Mouse (Mus musculus): ENCODE results near the gene Ormdl3. TPM values are rescaled to one million over a fixed set of nuclear protein-coding genes. Genes with fewer than 3 reads are reported as not detected.

Gene Ormdl3
- polyA plus RNA-seq, 1 experiment from 2014 or later: 72.2 TPM

- Histone ChIP-seq H3K9ac (peak overlapping the region; percentile 91), H3K27ac (no peak overlapping the region), H3K4me1 (peaks cover 27% of the 10 kb centered on the region), H3K4me3 (peak overlapping the region; percentile 84), H3K27me3 (replicated peaks) (no peaks in the 10 kb centered on the region), H3K9me3 (no peaks in the 10 kb centered on the region), H3K36me3 (peaks cover 22% of the 10 kb centered on the region), H3K4me2 (replicated peaks) (peak overlapping the region; percentile 92)
- WGBS: 3% methylated on average over 22 of the region's 22 CpGs
- peak; percentile 42 for ATAC-seq (ENCODE audit: low FRiP score, low read depth)
Measured at GRCm38 (mm10) chr11:98586087-98586891, 879 bp downstream of the Ormdl3 start.

DNA sequence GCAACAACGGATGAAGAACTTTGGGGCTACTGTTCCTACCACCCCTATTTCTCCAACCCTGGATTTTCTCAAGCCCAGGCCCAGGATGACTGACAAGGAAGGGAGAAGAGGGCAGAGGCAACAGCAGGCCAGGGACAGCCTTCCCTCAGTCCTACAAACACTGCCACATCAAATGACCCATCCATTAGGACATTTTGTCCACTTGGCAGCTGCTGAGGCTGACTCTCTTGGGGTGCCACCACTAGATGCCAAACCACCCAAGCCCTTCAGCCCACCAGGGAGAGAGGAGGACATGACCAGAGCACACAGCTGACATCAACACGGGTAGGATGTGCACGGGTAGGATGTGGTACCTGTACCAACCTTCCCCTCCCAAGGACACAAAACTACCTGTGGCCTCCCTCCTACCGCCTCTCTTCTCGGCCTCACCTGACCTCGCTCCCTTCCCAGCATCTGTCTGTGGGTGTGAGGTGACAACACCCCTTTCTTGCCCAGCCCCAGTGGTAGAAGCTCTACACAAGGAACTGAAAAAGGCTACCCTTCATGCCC, 2.5 kb downstream of the Ormdl3 start:
- H3K36me3 ChIP-seq: peaks cover 35% of the 10 kb centered on the region
- 98% methylated on average over 6 of the region's 6 CpGs for WGBS
- no peaks in the 10 kb centered on the region for H3K9me3 ChIP-seq
- no peak for ATAC-seq (ENCODE audit: low FRiP score, low read depth)
- peaks cover 27% of the 10 kb centered on the region for H3K4me1 ChIP-seq
- no peaks in the 10 kb centered on the region for H3K27me3 ChIP-seq (replicated peaks)
- H3K9ac ChIP-seq: no peak overlapping the region
- H3K27ac ChIP-seq: no peak overlapping the region
- peak overlapping the region; percentile 92; the same call in 1 of the 2 replicates for H3K4me2 ChIP-seq (replicated peaks)
- H3K4me3 ChIP-seq: no peak overlapping the region

DNA sequence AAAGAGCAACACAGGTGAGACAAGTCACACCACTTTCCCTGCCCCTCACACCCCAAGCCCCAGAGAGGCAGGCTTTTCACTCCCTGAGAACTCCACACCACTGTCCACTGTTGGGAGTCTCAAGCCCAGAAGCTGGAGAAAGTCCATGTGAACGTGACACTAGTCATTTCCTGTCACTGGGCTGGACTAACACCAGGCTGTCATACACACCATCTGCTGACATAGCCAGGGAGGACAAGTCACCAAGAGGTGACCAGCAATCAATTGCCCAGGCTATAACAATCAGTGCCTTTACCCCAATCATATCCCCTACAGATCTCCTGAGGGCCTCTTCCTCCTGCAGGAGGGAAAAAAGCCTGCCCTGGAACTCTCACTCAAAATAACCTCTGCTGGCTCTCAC, 3.0 kb downstream of the Ormdl3 start:
- no peak for ATAC-seq (ENCODE audit: low FRiP score, low read depth)
- Histone ChIP-seq H3K27me3 (replicated peaks) (no peaks in the 10 kb centered on the region), H3K27ac (no peak overlapping the region), H3K9ac (no peak overlapping the region), H3K36me3 (peaks cover 35% of the 10 kb centered on the region), H3K4me2 (replicated peaks) (no peak overlapping the region), H3K4me3 (no peak overlapping the region), H3K4me1 (peaks cover 27% of the 10 kb centered on the region), H3K9me3 (no peaks in the 10 kb centered on the region)
- 77% methylated on average over 1 of the region's 1 CpGs for WGBS

GRCm38 (mm10) chr11:98583571-98583970, 3.6 kb downstream of the Ormdl3 start:
- Histone ChIP-seq H3K4me3 (no peak overlapping the region), H3K4me1 (peaks cover 27% of the 10 kb centered on the region), H3K4me2 (replicated peaks) (no peak overlapping the region), H3K27ac (no peak overlapping the region), H3K9me3 (no peaks in the 10 kb centered on the region), H3K9ac (no peak overlapping the region), H3K27me3 (replicated peaks) (no peaks in the 10 kb centered on the region), H3K36me3 (peaks cover 35% of the 10 kb centered on the region)
- 53% methylated on average over 3 of the region's 3 CpGs for WGBS
- ATAC-seq (ENCODE audit: low FRiP score, low read depth): no peak

GRCm38 (mm10) chr11:98583265-98583552, 4.0 kb downstream of the Ormdl3 start:
- Histone ChIP-seq H3K4me2 (replicated peaks) (no peak overlapping the region), H3K27me3 (replicated peaks) (no peaks in the 10 kb centered on the region), H3K4me3 (no peak overlapping the region), H3K9me3 (no peaks in the 10 kb centered on the region), H3K4me1 (peaks cover 24% of the 10 kb centered on the region), H3K27ac (no peak overlapping the region), H3K9ac (no peak overlapping the region), H3K36me3 (peaks cover 35% of the 10 kb centered on the region)
- WGBS: 93% methylated on average over 3 of the region's 3 CpGs
- no peak for ATAC-seq (ENCODE audit: low FRiP score, low read depth)

DNA sequence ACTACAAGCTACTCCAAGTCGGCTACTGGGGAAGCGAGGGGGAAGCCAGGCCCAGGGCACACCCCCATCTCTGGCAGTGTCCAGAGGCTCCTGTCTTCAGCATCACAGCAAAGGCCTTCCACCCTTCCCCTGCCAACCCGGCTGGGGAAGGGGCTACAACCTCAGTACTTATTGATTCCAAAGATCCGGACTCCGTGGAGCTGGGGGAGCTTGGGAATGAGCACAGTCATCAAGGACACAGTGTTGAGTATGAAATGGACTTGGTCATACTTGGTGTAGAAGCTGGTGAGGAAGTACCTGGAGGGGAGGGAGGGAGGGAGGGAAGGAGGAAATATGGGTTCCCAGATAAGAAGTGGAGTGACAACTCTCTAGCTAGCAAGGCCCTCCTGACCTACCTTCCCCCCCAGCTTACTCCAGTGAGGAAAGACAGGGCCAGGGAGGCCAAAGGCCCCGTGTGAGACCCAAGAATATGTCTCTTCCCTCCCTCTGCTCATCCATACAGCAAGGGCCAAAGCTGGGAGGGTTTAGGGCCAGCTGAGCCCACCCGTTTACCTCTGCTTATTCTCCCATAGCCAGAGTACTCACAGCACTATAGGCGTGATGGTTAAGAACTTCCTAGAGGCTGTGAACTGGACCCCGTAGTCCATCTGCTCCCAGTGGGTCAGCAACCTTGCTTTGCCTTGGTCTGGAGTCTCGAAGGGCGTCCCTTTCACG, 4.5 kb downstream of the Ormdl3 start:
- peaks cover 22% of the 10 kb centered on the region for H3K4me1 ChIP-seq
- no peak overlapping the region for H3K9ac ChIP-seq
- no peak overlapping the region for H3K27ac ChIP-seq
- peaks cover 35% of the 10 kb centered on the region for H3K36me3 ChIP-seq
- no peaks in the 10 kb centered on the region for H3K9me3 ChIP-seq
- WGBS: 85% methylated on average over 12 of the region's 12 CpGs
- no peaks in the 10 kb centered on the region for H3K27me3 ChIP-seq (replicated peaks)
- no peak overlapping the region for H3K4me3 ChIP-seq
- H3K4me2 ChIP-seq (replicated peaks): no peak overlapping the region
- no peak for ATAC-seq (ENCODE audit: low FRiP score, low read depth)

GRCm38 (mm10) chr11:98582030-98582388, 5.2 kb downstream of the Ormdl3 start:
- H3K9ac ChIP-seq: no peak overlapping the region
- no peak overlapping the region for H3K4me2 ChIP-seq (replicated peaks)
- no peaks in the 10 kb centered on the region for H3K9me3 ChIP-seq
- peaks cover 35% of the 10 kb centered on the region for H3K36me3 ChIP-seq
- H3K27me3 ChIP-seq (replicated peaks): no peaks in the 10 kb centered on the region
- WGBS: 83% methylated on average over 8 of the region's 8 CpGs
- H3K27ac ChIP-seq: no peak overlapping the region
- no peak for ATAC-seq (ENCODE audit: low FRiP score, low read depth)
- H3K4me3 ChIP-seq: no peak overlapping the region
- peaks cover 19% of the 10 kb centered on the region for H3K4me1 ChIP-seq

DNA sequence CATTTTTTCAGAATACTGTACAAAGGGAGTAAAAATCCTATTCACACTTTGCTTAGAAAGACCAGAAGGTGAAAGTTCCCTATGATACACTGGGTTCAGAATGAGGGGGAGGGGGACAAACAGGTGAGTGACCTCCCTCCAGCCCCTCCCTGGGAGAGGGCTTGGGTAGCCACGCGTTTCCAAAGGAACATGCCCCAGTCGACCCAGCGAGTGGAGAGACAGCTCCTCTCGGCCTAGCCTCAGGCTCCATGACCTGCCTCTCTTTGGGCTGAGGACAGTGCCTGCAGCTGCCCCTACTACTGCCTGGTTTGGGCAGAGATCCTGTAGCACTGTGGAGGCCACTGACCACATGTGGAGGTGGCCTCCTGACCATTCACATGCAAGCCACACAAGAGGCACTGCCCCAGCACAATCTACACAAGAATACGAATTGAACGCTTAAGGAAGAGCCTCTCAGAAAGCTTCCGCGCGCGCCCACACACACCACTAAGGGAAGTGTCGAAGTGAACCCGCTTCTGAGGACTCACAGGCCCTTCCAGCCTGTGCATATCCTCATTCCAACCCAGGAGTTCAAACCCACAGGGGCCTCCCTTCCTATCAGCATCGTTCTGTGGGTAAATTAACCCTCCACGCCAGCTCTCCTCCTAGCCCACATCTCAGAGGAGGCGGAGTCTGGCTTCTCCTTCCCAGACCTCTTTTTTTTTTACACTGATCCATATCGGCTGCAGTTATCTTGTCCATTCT, 5.7 kb downstream of the Ormdl3 start:
- peaks cover 35% of the 10 kb centered on the region for H3K36me3 ChIP-seq
- no peak overlapping the region for H3K27ac ChIP-seq
- peaks cover 19% of the 10 kb centered on the region for H3K4me1 ChIP-seq
- ATAC-seq (ENCODE audit: low FRiP score, low read depth): no peak
- no peak overlapping the region for H3K4me3 ChIP-seq
- H3K9me3 ChIP-seq: no peaks in the 10 kb centered on the region
- H3K27me3 ChIP-seq (replicated peaks): no peaks in the 10 kb centered on the region
- H3K9ac ChIP-seq: no peak overlapping the region
- WGBS: 71% methylated on average over 17 of the region's 17 CpGs
- H3K4me2 ChIP-seq (replicated peaks): no peak overlapping the region

- no peak overlapping the region for H3K27ac ChIP-seq
- ATAC-seq (ENCODE audit: low FRiP score, low read depth): no peak
- H3K4me1 ChIP-seq: peaks cover 9% of the 10 kb centered on the region
- H3K27me3 ChIP-seq (replicated peaks): no peaks in the 10 kb centered on the region
- no peaks in the 10 kb centered on the region for H3K9me3 ChIP-seq
- H3K4me2 ChIP-seq (replicated peaks): no peak overlapping the region
- no peak overlapping the region for H3K9ac ChIP-seq
- no peak overlapping the region for H3K4me3 ChIP-seq
- WGBS: 87% methylated on average over 16 of the region's 16 CpGs
- H3K36me3 ChIP-seq: peaks cover 35% of the 10 kb centered on the region
Measured at GRCm38 (mm10) chr11:98580301-98581121, 6.7 kb downstream of the Ormdl3 start.

GRCm38 (mm10) chr11:98577776-98578175, 9.4 kb downstream of the Ormdl3 start:
- no peak for ATAC-seq (ENCODE audit: low FRiP score, low read depth)
- Histone ChIP-seq H3K9me3 (no peaks in the 10 kb centered on the region), H3K9ac (no peak overlapping the region), H3K36me3 (peaks cover 27% of the 10 kb centered on the region), H3K27me3 (replicated peaks) (no peaks in the 10 kb centered on the region), H3K4me1 (no peaks in the 10 kb centered on the region), H3K27ac (no peak overlapping the region), H3K4me3 (no peak overlapping the region), H3K4me2 (replicated peaks) (no peak overlapping the region)
- 86% methylated on average over 5 of the region's 5 CpGs for WGBS

- Histone ChIP-seq H3K27ac (no peak overlapping the region), H3K36me3 (no peaks in the 10 kb centered on the region), H3K27me3 (replicated peaks) (no peaks in the 10 kb centered on the region), H3K4me1 (no peaks in the 10 kb centered on the region), H3K9ac (no peak overlapping the region), H3K4me3 (no peak overlapping the region), H3K4me2 (replicated peaks) (no peak overlapping the region), H3K9me3 (no peaks in the 10 kb centered on the region)
- 82% methylated on average over 6 of the region's 6 CpGs for WGBS
- no peak for ATAC-seq (ENCODE audit: low FRiP score, low read depth)
Measured at GRCm38 (mm10) chr11:98569461-98569860, 17.7 kb downstream of the Ormdl3 start.
